Mouse (Mus musculus) heart, postnatal 0 days (tissue): ENCODE measurements around the gene Ptcd1.

Experiments
- CTCF ChIP-seq: IDR thresholded peaks from 2 replicates; pipeline ENCODE4 v1.5.1; 2016; ENCODE audit warnings: antibody characterized with exemption, control low read depth, low read depth
- EP300 ChIP-seq: IDR thresholded peaks from 2 replicates; pipeline ENCODE4 v1.6.1; 2016; ENCODE audit warnings: antibody characterized with exemption, low read depth

- no peak for TF ChIP-seq CTCF
- TF ChIP-seq EP300, result no peak
These were observed 40.5 kb upstream of the Ptcd1 start for GRCm38 (mm10) chr5:145207385-145207784.
